16 mouse cellular contexts compared by ENCODE assay signal in the genomic region with DNA sequence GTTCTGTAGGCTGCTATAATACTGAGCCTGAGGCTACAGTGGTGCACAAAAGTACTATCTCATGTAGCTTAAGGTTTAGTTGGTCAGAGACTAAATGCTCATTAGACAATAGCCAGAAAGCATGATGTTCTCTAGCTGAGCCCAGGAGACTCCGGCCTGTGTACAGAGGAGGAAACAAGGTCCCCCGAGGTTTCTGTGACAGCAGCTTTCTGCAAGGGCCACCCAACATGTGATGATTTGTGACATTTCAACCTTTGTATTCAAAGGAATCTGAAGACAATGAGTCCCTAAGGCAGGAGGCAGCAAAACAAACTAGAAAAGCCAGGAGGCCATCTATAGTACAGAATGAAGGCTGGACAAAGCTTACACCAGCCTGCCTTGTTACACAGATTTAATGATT.
DNase-seq lines count a peak whose midpoint lies in the region; ATAC-seq and TF ChIP-seq lines count a peak whose summit lies in the region.
"Had no signal": no experiment of that assay in that cellular context is flagged by ENCODE, and none has a peak within 500 bp of the region (broad histone marks: within the 10 kb centered on the region; RNA-seq: fewer than 3 reads in every experiment).

No protein-coding gene starts in this region.

- no peak overlapping the region for H3K27ac ChIP-seq in hindbrain, embryonic 10.5 days
- H3K27ac ChIP-seq in hindbrain, embryonic 13.5 days = no peak overlapping the region
- H3K27ac ChIP-seq in liver, adult 2 months (replicated peaks; ENCODE audit: insufficient read depth, low read depth, low read length) = peak overlapping the region; percentile 4
- H3K27ac ChIP-seq in liver, embryonic 11.5 days (ENCODE audit: low read depth, low read length) = no peak overlapping the region
- H3K27ac ChIP-seq in intestine, embryonic 15.5 days = no peak overlapping the region
- H3K27ac ChIP-seq: embryonic facial prominence, embryonic 10.5 days; hindbrain, embryonic 14.5 days; limb, embryonic 15.5 days; stomach, embryonic 15.5 days had no signal

- TF ChIP-seq POLR2A in liver, adult 2 months (IDR thresholded peaks at IDR 0.05; ENCODE audit: extremely low read depth, insufficient read depth, low read length) = no peak

- no peak overlapping the region for H3K4me2 ChIP-seq in hindbrain, embryonic 13.5 days
- H3K4me2 ChIP-seq in liver, embryonic 11.5 days = no peak overlapping the region
- H3K4me2 ChIP-seq in intestine, embryonic 15.5 days (replicated peaks) = no peak overlapping the region
- H3K4me2 ChIP-seq: hindbrain, embryonic 14.5 days; limb, embryonic 15.5 days; stomach, embryonic 15.5 days had no signal

- TF ChIP-seq CTCF in liver, adult 2 months (IDR thresholded peaks at IDR 0.05; ENCODE audit: low read depth, low read length) = no peak

- H3K9me3 ChIP-seq in hindbrain, embryonic 10.5 days = no peaks in the 10 kb centered on the region
- H3K9me3 ChIP-seq in hindbrain, embryonic 13.5 days = no peaks in the 10 kb centered on the region
- no peaks in the 10 kb centered on the region for H3K9me3 ChIP-seq in liver, embryonic 11.5 days (ENCODE audit: control insufficient read depth, low read length)
- H3K9me3 ChIP-seq in intestine, embryonic 15.5 days = no peaks in the 10 kb centered on the region
- H3K9me3 ChIP-seq: embryonic facial prominence, embryonic 10.5 days; limb, embryonic 15.5 days; stomach, embryonic 15.5 days had no signal

- H3K4me3 ChIP-seq in hindbrain, embryonic 10.5 days = no peak overlapping the region
- no peak overlapping the region for H3K4me3 ChIP-seq in hindbrain, embryonic 13.5 days
- H3K4me3 ChIP-seq in liver, adult 2 months (ENCODE audit: insufficient read depth, low read depth, low read length) = no peak overlapping the region
- H3K4me3 ChIP-seq in liver, embryonic 11.5 days (ENCODE audit: low read depth, low read length) = no peak overlapping the region
- H3K4me3 ChIP-seq in intestine, embryonic 15.5 days (replicated peaks) = no peak overlapping the region
- H3K4me3 ChIP-seq: embryonic facial prominence, embryonic 10.5 days; limb, embryonic 15.5 days; stomach, embryonic 15.5 days had no signal

- H3K27me3 ChIP-seq in hindbrain, embryonic 10.5 days (ENCODE audit: insufficient read depth, poor library complexity, severe bottlenecking) = no peaks in the 10 kb centered on the region
- H3K27me3 ChIP-seq in hindbrain, embryonic 13.5 days = no peaks in the 10 kb centered on the region
- no peaks in the 10 kb centered on the region for H3K27me3 ChIP-seq in liver, adult 2 months (ENCODE audit: control insufficient read depth, insufficient read depth, low read length)
- no peaks in the 10 kb centered on the region for H3K27me3 ChIP-seq in liver, embryonic 11.5 days (replicated peaks; ENCODE audit: control insufficient read depth, insufficient read depth, low read length)
- H3K27me3 ChIP-seq in intestine, embryonic 15.5 days (replicated peaks) = no peaks in the 10 kb centered on the region
- H3K27me3 ChIP-seq: limb, embryonic 15.5 days; stomach, embryonic 15.5 days had no signal

- no peaks in the 10 kb centered on the region for H3K36me3 ChIP-seq in hindbrain, embryonic 10.5 days
- no peaks in the 10 kb centered on the region for H3K36me3 ChIP-seq in hindbrain, embryonic 13.5 days
- H3K36me3 ChIP-seq in liver, adult 2 months (ENCODE audit: control insufficient read depth, insufficient read depth, low read length) = no peaks in the 10 kb centered on the region
- no peaks in the 10 kb centered on the region for H3K36me3 ChIP-seq in liver, embryonic 11.5 days (ENCODE audit: control insufficient read depth, insufficient read depth, low read length)
- no peaks in the 10 kb centered on the region for H3K36me3 ChIP-seq in intestine, embryonic 15.5 days
- H3K36me3 ChIP-seq: embryonic facial prominence, embryonic 10.5 days; limb, embryonic 15.5 days; stomach, embryonic 15.5 days had no signal

- no peak for ATAC-seq in hindbrain, embryonic 13.5 days (ENCODE audit: low FRiP score)
- ATAC-seq in liver, embryonic 11.5 days (replicated peaks; ENCODE audit: low FRiP score) = no peak; the same call in 1 of the 2 replicates
- peak; percentile 25; the same call in 1 of the 2 replicates for ATAC-seq in intestine, embryonic 15.5 days
- ATAC-seq: activated CD4-positive, CD25-positive, alpha-beta regulatory T cell, adult 4 months; CD4-positive, CD25-positive, alpha-beta regulatory T cell, adult 4 months had no signal

- no peak overlapping the region for H3K9ac ChIP-seq in hindbrain, embryonic 13.5 days
- H3K9ac ChIP-seq in liver, adult 2 months (ENCODE audit: low read depth, low read length) = no peak overlapping the region
- no peak overlapping the region for H3K9ac ChIP-seq in liver, embryonic 11.5 days (ENCODE audit: low read depth, low read length)
- H3K9ac ChIP-seq in intestine, embryonic 15.5 days = no peak overlapping the region
- H3K9ac ChIP-seq: hindbrain, embryonic 14.5 days; limb, embryonic 15.5 days; stomach, embryonic 15.5 days had no signal

- 27% methylated on average over 2 of the region's 2 CpGs for WGBS in hindbrain, embryonic 10.5 days
- 14% methylated on average over 2 of the region's 2 CpGs for WGBS in hindbrain, embryonic 13.5 days
- WGBS in liver, adult 2 months = 52% methylated on average over 2 of the region's 2 CpGs
- WGBS in liver, embryonic 11.5 days = 60% methylated on average over 2 of the region's 2 CpGs
- WGBS in intestine, embryonic 15.5 days = 55% methylated on average over 2 of the region's 2 CpGs

- H3K79me2 ChIP-seq in liver, adult 2 months (ENCODE audit: control insufficient read depth, insufficient read depth, low read length) = peaks cover 10% of the 10 kb centered on the region; the same call in 1 of the 2 replicates

- peaks cover 12% of the 10 kb centered on the region for H3K4me1 ChIP-seq in hindbrain, embryonic 10.5 days (replicated peaks)
- H3K4me1 ChIP-seq in hindbrain, embryonic 13.5 days (replicated peaks) = peaks cover 19% of the 10 kb centered on the region; the same call in 1 of the 2 replicates
- H3K4me1 ChIP-seq in liver, adult 2 months (ENCODE audit: control insufficient read depth, insufficient read depth, low read length) = peaks cover 18% of the 10 kb centered on the region
- H3K4me1 ChIP-seq in liver, embryonic 11.5 days (replicated peaks; ENCODE audit: control insufficient read depth, insufficient read depth, low read length) = no peaks in the 10 kb centered on the region; the same call in 1 of the 2 replicates
- no peaks in the 10 kb centered on the region for H3K4me1 ChIP-seq in intestine, embryonic 15.5 days (replicated peaks)
- H3K4me1 ChIP-seq: limb, embryonic 15.5 days; stomach, embryonic 15.5 days had no signal

- peak; percentile 9 for DNase-seq in hindbrain, embryonic 10.5 days (ENCODE audit: low spot score)
- no peak for DNase-seq in liver, adult 2 months (ENCODE audit: extremely low read depth, low read depth, low spot score)
- no peak for DNase-seq in liver, embryonic 11.5 days (ENCODE audit: low spot score)
- DNase-seq in embryo, embryonic 11 days = peak; percentile 17
- no peak for DNase-seq in T-cell, adult 2 months (ENCODE audit: low spot score)
- no peak for DNase-seq in right cerebral cortex, postnatal 25 days
- DNase-seq: cerebellum, adult 8-10 months; lung, postnatal 10 days had no signal

Comparison
In these comparisons a context has a peak if more than half of its experiments do, and no peak if none do; other contexts are left out.
1. DNase-seq: peak in hindbrain, embryonic 10.5 days (single experiment) and embryo, embryonic 11 days (single experiment); none in liver, adult 2 months (single experiment), liver, embryonic 11.5 days (single experiment), T-cell, adult 2 months (single experiment) and right cerebral cortex, postnatal 25 days (single experiment).